ENCODE assay signal across 19 mouse cellular contexts in the genomic region with DNA sequence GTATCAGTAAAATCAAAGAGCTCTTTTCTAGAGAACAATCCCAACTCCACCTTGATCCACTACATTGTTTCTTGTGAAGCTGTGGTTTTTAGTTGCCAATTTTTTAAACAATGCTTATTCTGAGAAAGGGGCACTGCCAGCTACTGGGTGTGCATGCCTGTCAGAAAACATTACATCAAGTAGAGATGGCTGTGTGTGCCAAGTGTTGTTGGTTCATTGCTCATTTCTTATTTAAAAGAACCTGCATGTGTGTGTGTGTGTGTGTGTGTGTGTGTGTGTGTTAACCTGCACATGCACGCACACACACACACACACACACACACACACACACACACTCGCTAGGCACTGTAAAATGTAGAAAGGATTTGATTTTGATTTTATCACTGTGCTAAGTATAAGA.
DNase-seq lines count a peak whose midpoint lies in the region; ATAC-seq lines count a peak whose summit lies in the region.
"Had no signal": no experiment of that assay in that cellular context is flagged by ENCODE, and none has a peak within 500 bp of the region (broad histone marks: within the 10 kb centered on the region; RNA-seq: fewer than 3 reads in every experiment).

No protein-coding gene starts in this region.

- no peak overlapping the region for H3K4me2 ChIP-seq in hindbrain, embryonic 16.5 days (ENCODE audit: low read length)
- H3K4me2 ChIP-seq in hindbrain, embryonic 12.5 days (replicated peaks), result no peak overlapping the region
- H3K4me2 ChIP-seq in forebrain, embryonic 14.5 days (ENCODE audit: low read length), result no peak overlapping the region
- H3K4me2 ChIP-seq: heart, embryonic 11.5 days; neural tube, embryonic 13.5 days had no signal

- DNase-seq in Muller cell, postnatal 12 days (ENCODE audit: inconsistent ontology term), result peak; percentile 89
- peak; percentile 69 to 72 for DNase-seq in cerebellum, adult 18-20 months
- peak; percentile 66 to 79 for DNase-seq in cerebellum, postnatal 25 days
- no peak for DNase-seq in forebrain, embryonic 14.5 days (ENCODE audit: low spot score)
- DNase-seq in urinary bladder, adult 2 months (ENCODE audit: low spot score), result no peak
- no peak for DNase-seq in spleen, postnatal 10 days (ENCODE audit: low spot score in 2 of 2)
- DNase-seq: embryo, embryonic 11 days; heart, postnatal 10 days; kidney, postnatal 10 days; liver; lung, adult 18-20 months; right cerebral cortex, postnatal 14 days had no signal

- H3K36me3 ChIP-seq in hindbrain, embryonic 16.5 days (ENCODE audit: control insufficient read depth, insufficient read depth, low read length), result no peaks in the 10 kb centered on the region
- H3K36me3 ChIP-seq in hindbrain, embryonic 12.5 days, result no peaks in the 10 kb centered on the region
- H3K36me3 ChIP-seq in forebrain, embryonic 14.5 days (ENCODE audit: control insufficient read depth, insufficient read depth, low read length), result no peaks in the 10 kb centered on the region
- H3K36me3 ChIP-seq: G1E; neural tube, embryonic 13.5 days had no signal

- no peaks in the 10 kb centered on the region for H3K4me1 ChIP-seq in hindbrain, embryonic 16.5 days (ENCODE audit: control insufficient read depth, insufficient read depth, low read depth, low read length)
- H3K4me1 ChIP-seq in hindbrain, embryonic 12.5 days, result no peaks in the 10 kb centered on the region; the same call in 1 of the 2 replicates
- H3K4me1 ChIP-seq in forebrain, embryonic 14.5 days (ENCODE audit: control insufficient read depth, insufficient read depth, low read length), result no peaks in the 10 kb centered on the region
- H3K4me1 ChIP-seq: neural tube, embryonic 13.5 days had no signal

- peak; percentile 57; the same call in 1 of the 2 replicates for ATAC-seq in hindbrain, embryonic 16.5 days
- ATAC-seq in hindbrain, embryonic 12.5 days (ENCODE audit: low FRiP score), result no peak
- ATAC-seq in forebrain, embryonic 14.5 days, result no peak
- ATAC-seq: forebrain, embryonic 16.5 days had no signal

- H3K9ac ChIP-seq in hindbrain, embryonic 16.5 days (ENCODE audit: low read depth, low read length), result no peak overlapping the region
- no peak overlapping the region for H3K9ac ChIP-seq in hindbrain, embryonic 12.5 days
- no peak overlapping the region for H3K9ac ChIP-seq in forebrain, embryonic 14.5 days (ENCODE audit: low read length)
- H3K9ac ChIP-seq: neural tube, embryonic 13.5 days had no signal

- no peak overlapping the region for H3K27ac ChIP-seq in hindbrain, embryonic 16.5 days (ENCODE audit: low read depth, low read length)
- H3K27ac ChIP-seq in hindbrain, embryonic 12.5 days, result no peak overlapping the region
- no peak overlapping the region for H3K27ac ChIP-seq in forebrain, embryonic 14.5 days (ENCODE audit: low read depth, low read length)
- H3K27ac ChIP-seq: neural tube, embryonic 13.5 days had no signal

- no peaks in the 10 kb centered on the region for H3K9me3 ChIP-seq in hindbrain, embryonic 16.5 days (ENCODE audit: control insufficient read depth, low read length)
- no peaks in the 10 kb centered on the region for H3K9me3 ChIP-seq in hindbrain, embryonic 12.5 days (replicated peaks)
- no peaks in the 10 kb centered on the region for H3K9me3 ChIP-seq in forebrain, embryonic 14.5 days (replicated peaks; ENCODE audit: control insufficient read depth, low read length)
- H3K9me3 ChIP-seq: G1E; megakaryocyte, embryonic 14.5 days; neural tube, embryonic 13.5 days had no signal

- 82% methylated on average over 2 of the region's 2 CpGs for WGBS in hindbrain, embryonic 16.5 days
- 74% methylated on average over 2 of the region's 2 CpGs for WGBS in hindbrain, embryonic 12.5 days
- WGBS in forebrain, embryonic 14.5 days, result 91% methylated on average over 2 of the region's 2 CpGs

- H3K4me3 ChIP-seq in hindbrain, embryonic 16.5 days (ENCODE audit: low read length), result no peak overlapping the region
- no peak overlapping the region for H3K4me3 ChIP-seq in hindbrain, embryonic 12.5 days
- H3K4me3 ChIP-seq in forebrain, embryonic 14.5 days (ENCODE audit: low read depth, low read length), result no peak overlapping the region
- H3K4me3 ChIP-seq: megakaryocyte, embryonic 14.5 days; neural tube, embryonic 13.5 days had no signal

- H3K27me3 ChIP-seq in hindbrain, embryonic 16.5 days (replicated peaks; ENCODE audit: control insufficient read depth, insufficient read depth, low read length), result no peaks in the 10 kb centered on the region
- H3K27me3 ChIP-seq in hindbrain, embryonic 12.5 days, result no peaks in the 10 kb centered on the region
- no peaks in the 10 kb centered on the region for H3K27me3 ChIP-seq in forebrain, embryonic 14.5 days (replicated peaks; ENCODE audit: control insufficient read depth, insufficient read depth, low read length)
- H3K27me3 ChIP-seq: megakaryocyte, embryonic 14.5 days; neural tube, embryonic 13.5 days had no signal

Comparison
In these comparisons a context has a peak if more than half of its experiments do, and no peak if none do; other contexts are left out.
1. DNase-seq: peak in Muller cell, postnatal 12 days (single experiment), cerebellum, adult 18-20 months (2 of 2) and cerebellum, postnatal 25 days (2 of 2); none in forebrain, embryonic 14.5 days (single experiment), urinary bladder, adult 2 months (single experiment) and spleen, postnatal 10 days (0 of 2).